In the genomic region with DNA sequence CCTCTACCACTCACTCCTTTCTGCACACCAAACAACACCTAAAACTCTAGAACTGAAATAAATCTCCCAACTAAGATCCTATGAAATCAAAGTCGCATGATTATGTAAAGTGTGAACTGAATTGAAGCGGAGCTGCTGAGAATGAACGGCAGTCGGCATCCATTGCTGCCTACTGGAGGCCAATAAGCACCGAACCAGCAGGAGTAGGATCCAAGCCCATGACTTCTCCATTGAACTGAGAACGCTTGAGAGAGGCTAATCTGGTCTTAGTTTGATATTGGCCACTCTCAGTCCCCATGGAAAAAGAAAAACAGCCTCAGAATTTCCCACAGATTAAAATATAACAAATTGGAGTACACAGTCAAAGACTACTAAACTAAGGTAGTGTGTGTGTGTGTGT, we compare ENCODE assay signal across 12 mouse cellular contexts.
"Had no signal": no experiment of that assay in that cellular context is flagged by ENCODE, and none has a peak within 500 bp of the region (broad histone marks: within the 10 kb centered on the region; RNA-seq: fewer than 3 reads in every experiment).

No protein-coding gene starts in this region.

- DNase-seq: retina, postnatal 1 day; right cerebral cortex, adult 18-20 months; right cerebral cortex, postnatal 14 days; right cerebral cortex, postnatal 25 days; right cerebral cortex, postnatal 4 days; spleen, adult 18-20 months; thymus, adult 18-20 months; thymus, adult 2 months; thymus, postnatal 14 days; thymus, postnatal 25 days; thymus, postnatal 36 days; thymus, postnatal 4 days had no signal
